Mouse (Mus musculus) intestine, embryonic 14.5 days (tissue): ENCODE results near the gene Tulp4. TPM values are rescaled to one million over a fixed set of nuclear protein-coding genes. Genes with fewer than 3 reads are reported as not detected.

ENCODE experiments used
- ATAC-seq: fragments of 200-750 bp; cut with Nextera tagmentation; replicated peaks from 2 replicates; pipeline ENCODE4 v1.8.0; 2017; ENCODE audit warnings: low read depth, moderate number of reproducible peaks, moderate TSS enrichment, moderate library complexity; ENCODE audit not compliant: low FRiP score, low TSS enrichment
- DNase-seq: peaks from one replicate; pipeline ENCODE4 v3.0.0-alpha.2; 2018; ENCODE audit warnings: low spot score
- H3K27ac ChIP-seq: fragments of 300-500 bp; sonication (generic); 2 replicates; pipeline ENCODE4 v1.5.1; 2014; ENCODE audit warnings: low read depth, mild to moderate bottlenecking, control low read depth
- H3K27me3 ChIP-seq: fragments of 300-500 bp; sonication (generic); replicated peaks from 2 replicates; pipeline ENCODE4 v1.6.1; 2014; ENCODE audit warnings: low read length, control low read depth; ENCODE audit not compliant: control insufficient read depth, insufficient read depth
- H3K36me3 ChIP-seq: fragments of 300-500 bp; sonication (generic); 2 replicates; pipeline ENCODE4 v1.6.1; 2014; ENCODE audit warnings: low read length, control low read depth; ENCODE audit not compliant: control insufficient read depth, insufficient read depth
- H3K4me1 ChIP-seq: fragments of 300-500 bp; sonication (generic); replicated peaks from 2 replicates; pipeline ENCODE4 v1.6.1; 2014; ENCODE audit warnings: low read length, control low read depth, mixed read lengths; ENCODE audit not compliant: control insufficient read depth, insufficient read depth
- H3K4me2 ChIP-seq: fragments of 300-500 bp; sonication (generic); 2 replicates; pipeline ENCODE4 v1.6.1; 2014; ENCODE audit warnings: low read length
- H3K4me3 ChIP-seq: fragments of 300-500 bp; sonication (generic); 2 replicates; pipeline ENCODE4 v1.5.1; 2014; ENCODE audit warnings: low read depth, low read length, control low read depth, mixed read lengths
- H3K9ac ChIP-seq: fragments of 300-500 bp; sonication (generic); 2 replicates; pipeline ENCODE4 v1.6.1; 2014; ENCODE audit warnings: mild to moderate bottlenecking, low read length
- H3K9me3 ChIP-seq: fragments of 300-500 bp; sonication (generic); 2 replicates; pipeline ENCODE4 v1.6.1; 2016; ENCODE audit warnings: low read length, control low read depth; ENCODE audit not compliant: control insufficient read depth
- WGBS: fragments of 180-500 bp; shearing (Covaris S2); extraction: QIAGEN DNeasy Blood & Tissue Kit; methylation state at CpG from one replicate; pipeline ENCODE4 v1.1.7; 2014; 5-methylcytosine and 5-hydroxymethylcytosine counted together
- polyA plus RNA-seq: library from polyadenylated mRNA; unstranded; fragments of >200 nt; fragmentation: Nextera tagmentation; extraction: Ambion mirVana; gene quantifications from 2 replicates; pipeline ENCODE4 v1.2.1, GENCODE M21; 2014

The Tulp4 gene
- polyA plus RNA-seq, 1 experiment from 2014 or later = 83.6 TPM

GRCm38 (mm10) chr17:6113653-6114052, 7.4 kb downstream of the Tulp4 start:
- H3K4me1 ChIP-seq = peaks cover 6% of the 10 kb centered on the region
- DNase-seq (no peak), ATAC-seq (no peak)
- H3K4me3 ChIP-seq = no peak overlapping the region
- 88% methylated on average over 6 of the region's 6 CpGs for WGBS
- H3K9ac ChIP-seq = no peak overlapping the region
- peaks cover 8% of the 10 kb centered on the region; the same call in 1 of the 2 replicates for H3K36me3 ChIP-seq
- no peak overlapping the region for H3K4me2 ChIP-seq
- no peaks in the 10 kb centered on the region for H3K9me3 ChIP-seq
- H3K27ac ChIP-seq = no peak overlapping the region
- no peaks in the 10 kb centered on the region for H3K27me3 ChIP-seq

GRCm38 (mm10) chr17:6115085-6115484, 8.8 kb downstream of the Tulp4 start:
- no peaks in the 10 kb centered on the region for H3K4me1 ChIP-seq
- no peak overlapping the region for H3K4me2 ChIP-seq
- H3K4me3 ChIP-seq = no peak overlapping the region
- 93% methylated on average over 9 of the region's 9 CpGs for WGBS
- H3K27ac ChIP-seq = no peak overlapping the region
- peaks cover 8% of the 10 kb centered on the region; the same call in 1 of the 2 replicates for H3K36me3 ChIP-seq
- no peak overlapping the region for H3K9ac ChIP-seq
- H3K9me3 ChIP-seq = no peaks in the 10 kb centered on the region
- H3K27me3 ChIP-seq = no peaks in the 10 kb centered on the region
- no peak for DNase-seq
- ATAC-seq = no peak

GRCm38 (mm10) chr17:6117148-6117725, 11.0 kb downstream of the Tulp4 start:
- no peaks in the 10 kb centered on the region for H3K27me3 ChIP-seq
- H3K4me1 ChIP-seq = no peaks in the 10 kb centered on the region
- ATAC-seq (no peak), DNase-seq (no peak)
- H3K4me3 ChIP-seq = no peak overlapping the region
- 70% methylated on average over 4 of the region's 4 CpGs for WGBS
- no peak overlapping the region for H3K9ac ChIP-seq
- H3K27ac ChIP-seq = no peak overlapping the region
- H3K9me3 ChIP-seq = no peaks in the 10 kb centered on the region
- no peak overlapping the region for H3K4me2 ChIP-seq
- H3K36me3 ChIP-seq = peaks cover 8% of the 10 kb centered on the region

- DNase-seq (no peak), ATAC-seq (no peak)
- no peak overlapping the region for H3K4me3 ChIP-seq
- peaks cover 15% of the 10 kb centered on the region for H3K36me3 ChIP-seq
- 75% methylated on average over 3 of the region's 3 CpGs for WGBS
- H3K9ac ChIP-seq = no peak overlapping the region
- no peaks in the 10 kb centered on the region for H3K9me3 ChIP-seq
- no peak overlapping the region for H3K27ac ChIP-seq
- no peak overlapping the region for H3K4me2 ChIP-seq
- no peaks in the 10 kb centered on the region for H3K4me1 ChIP-seq
- no peaks in the 10 kb centered on the region for H3K27me3 ChIP-seq
These were observed 11.7 kb downstream of the Tulp4 start for GRCm38 (mm10) chr17:6117917-6118316.

GRCm38 (mm10) chr17:6118861-6119260, 12.6 kb downstream of the Tulp4 start:
- H3K27ac ChIP-seq = no peak overlapping the region
- H3K27me3 ChIP-seq = no peaks in the 10 kb centered on the region
- H3K4me2 ChIP-seq = no peak overlapping the region
- 91% methylated on average over 4 of the region's 4 CpGs for WGBS
- no peak overlapping the region for H3K9ac ChIP-seq
- no peaks in the 10 kb centered on the region for H3K4me1 ChIP-seq
- H3K4me3 ChIP-seq = no peak overlapping the region
- ATAC-seq (no peak), DNase-seq (no peak)
- H3K36me3 ChIP-seq = peaks cover 23% of the 10 kb centered on the region
- no peaks in the 10 kb centered on the region for H3K9me3 ChIP-seq

GRCm38 (mm10) chr17:6123776-6124175, 17.5 kb downstream of the Tulp4 start:
- ATAC-seq = no peak
- no peak overlapping the region for H3K4me2 ChIP-seq
- no peaks in the 10 kb centered on the region for H3K27me3 ChIP-seq
- H3K9ac ChIP-seq = no peak overlapping the region
- DNase-seq = no peak
- H3K27ac ChIP-seq = no peak overlapping the region
- WGBS = 89% methylated on average over 4 of the region's 4 CpGs
- no peaks in the 10 kb centered on the region for H3K9me3 ChIP-seq
- peaks cover 28% of the 10 kb centered on the region for H3K36me3 ChIP-seq
- H3K4me3 ChIP-seq = no peak overlapping the region
- H3K4me1 ChIP-seq = no peaks in the 10 kb centered on the region

GRCm38 (mm10) chr17:6125441-6125840, 19.2 kb downstream of the Tulp4 start:
- Histone ChIP-seq H3K27me3 (no peaks in the 10 kb centered on the region), H3K9ac (no peak overlapping the region), H3K9me3 (no peaks in the 10 kb centered on the region), H3K27ac (no peak overlapping the region), H3K4me2 (no peak overlapping the region), H3K36me3 (peaks cover 28% of the 10 kb centered on the region), H3K4me3 (no peak overlapping the region), H3K4me1 (no peaks in the 10 kb centered on the region)
- DNase-seq = no peak
- 99% methylated on average over 3 of the region's 3 CpGs for whole genome bisulfite sequencing
- ATAC-seq = no peak

GRCm38 (mm10) chr17:6128039-6128438, 21.8 kb downstream of the Tulp4 start:
- Histone ChIP-seq H3K4me1 (no peaks in the 10 kb centered on the region), H3K36me3 (peaks cover 17% of the 10 kb centered on the region), H3K9ac (no peak overlapping the region), H3K27me3 (no peaks in the 10 kb centered on the region), H3K27ac (no peak overlapping the region), H3K9me3 (no peaks in the 10 kb centered on the region), H3K4me2 (no peak overlapping the region), H3K4me3 (no peak overlapping the region)
- ATAC-seq (no peak), DNase-seq (no peak)
- 25% methylated on average over 3 of the region's 3 CpGs for WGBS

GRCm38 (mm10) chr17:6129361-6129760, 23.1 kb downstream of the Tulp4 start:
- Histone ChIP-seq H3K9ac (no peak overlapping the region), H3K36me3 (peaks cover 9% of the 10 kb centered on the region), H3K27ac (no peak overlapping the region), H3K27me3 (no peaks in the 10 kb centered on the region), H3K9me3 (no peaks in the 10 kb centered on the region), H3K4me3 (no peak overlapping the region), H3K4me2 (no peak overlapping the region), H3K4me1 (no peaks in the 10 kb centered on the region)
- WGBS = 84% methylated on average over 4 of the region's 4 CpGs
- ATAC-seq = no peak
- DNase-seq = no peak
